Mouse (Mus musculus) forebrain, embryonic 16.5 days (tissue): ENCODE data around the gene Tnfsf13. TPM values are rescaled to one million over a fixed set of nuclear protein-coding genes. Genes with fewer than 3 reads are reported as not detected.

ENCODE experiments used
- ATAC-seq: fragments of 200-750 bp; cut with Nextera tagmentation; 2 replicates; pipeline ENCODE4 v1.8.0; 2017; ENCODE audit warnings: mild to moderate bottlenecking, moderate library complexity
- H3K27ac ChIP-seq: fragments of 300-500 bp; sonication (generic); 2 replicates; pipeline ENCODE4 v1.5.1; 2014; ENCODE audit warnings: low read length, control low read depth
- H3K27me3 ChIP-seq: fragments of 300-500 bp; sonication (generic); replicated peaks from 2 replicates; pipeline ENCODE4 v1.6.1; 2014; ENCODE audit warnings: low read length; ENCODE audit not compliant: control insufficient read depth, insufficient read depth
- H3K36me3 ChIP-seq: fragments of 300-500 bp; sonication (generic); 2 replicates; pipeline ENCODE4 v1.6.1; 2014; ENCODE audit not compliant: control insufficient read depth, insufficient read depth
- H3K4me1 ChIP-seq: fragments of 300-500 bp; sonication (generic); replicated peaks from 2 replicates; pipeline ENCODE4 v1.6.1; 2014; ENCODE audit warnings: low read length; ENCODE audit not compliant: control insufficient read depth, insufficient read depth
- H3K4me2 ChIP-seq: fragments of 300-500 bp; sonication (generic); 2 replicates; pipeline ENCODE4 v1.6.1; 2014; ENCODE audit warnings: mild to moderate bottlenecking, low read length, control low read depth
- H3K4me3 ChIP-seq: fragments of 300-500 bp; sonication (generic); replicated peaks from 2 replicates; pipeline ENCODE4 v1.5.1; 2014; ENCODE audit warnings: mild to moderate bottlenecking, low read length, control low read depth
- H3K9ac ChIP-seq: fragments of 300-500 bp; sonication (generic); replicated peaks from 2 replicates; pipeline ENCODE4 v1.6.1; 2014; ENCODE audit warnings: low read depth, low read length, control low read depth
- H3K9me3 ChIP-seq: fragments of 300-500 bp; sonication (generic); 2 replicates; pipeline ENCODE4 v1.6.1; 2016; ENCODE audit warnings: low read length; ENCODE audit not compliant: control insufficient read depth
- whole genome bisulfite sequencing: fragments of 180-500 bp; shearing (Covaris S2); extraction: QIAGEN DNeasy Blood & Tissue Kit; methylation state at CpG from one replicate; pipeline ENCODE4 v1.1.7; 2014; 5-methylcytosine and 5-hydroxymethylcytosine counted together
- polyA plus RNA-seq: library from polyadenylated mRNA; unstranded; fragments of >200 nt; fragmentation: Nextera tagmentation; extraction: Ambion mirVana; gene quantifications from 2 replicates; pipeline ENCODE4 v1.2.1, GENCODE M21; 2015

The Tnfsf13 gene
- polyA plus RNA-seq, 1 experiment from 2014 or later: 0.34 TPM

DNA sequence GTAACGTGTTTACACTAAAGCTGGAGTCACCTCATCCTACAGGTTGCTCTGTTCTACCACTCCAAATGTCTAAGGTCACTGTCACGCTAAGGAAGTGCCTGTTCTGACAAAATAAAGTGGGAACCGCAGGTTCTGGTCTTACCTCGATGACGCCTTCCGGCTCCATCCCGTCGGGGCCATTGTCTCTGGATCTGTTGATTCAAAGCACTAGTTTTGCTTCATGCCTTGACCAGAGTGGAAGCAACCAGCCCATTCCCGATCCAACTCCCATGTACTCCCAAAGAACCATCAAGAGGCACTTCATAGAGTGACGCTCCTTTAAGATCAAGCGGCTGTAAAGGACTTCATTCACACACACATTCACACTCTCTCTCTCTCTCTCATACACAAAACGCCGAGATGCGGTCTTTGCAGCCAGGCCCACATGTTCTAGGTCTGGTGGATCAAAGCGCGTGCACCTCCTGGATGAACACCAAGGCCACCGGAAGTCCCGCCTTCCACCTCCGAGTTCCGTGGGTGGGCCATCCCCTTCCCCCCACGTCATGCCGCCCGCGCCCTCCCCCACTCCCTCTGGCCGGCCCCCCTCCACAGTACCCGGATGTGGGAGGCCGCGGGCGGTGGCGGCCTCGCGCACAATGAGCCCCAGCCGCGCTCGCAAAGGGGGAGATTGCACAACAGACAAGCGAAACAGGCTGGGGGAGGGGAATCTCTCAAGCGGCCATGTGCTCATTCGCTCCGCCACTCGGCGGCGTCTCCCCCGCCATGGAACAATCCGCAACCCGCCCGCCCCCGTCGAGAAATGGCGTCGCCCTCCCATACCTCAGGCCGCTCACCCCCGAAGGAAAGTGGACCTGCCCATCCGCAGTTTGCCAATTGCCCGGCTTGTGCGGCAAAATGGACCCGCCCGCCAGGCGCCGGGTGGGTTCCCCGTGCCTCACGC, 14.5 kb downstream of the Tnfsf13 start:
- WGBS: under 1% methylated on average over 61 of the region's 61 CpGs
- Histone ChIP-seq H3K27me3 (no peaks in the 10 kb centered on the region), H3K4me1 (peaks cover 26% of the 10 kb centered on the region), H3K4me3 (peak overlapping the region; percentile 100), H3K36me3 (peaks cover 35% of the 10 kb centered on the region), H3K4me2 (peak overlapping the region; percentile 96), H3K27ac (peak overlapping the region; percentile 98), H3K9me3 (no peaks in the 10 kb centered on the region), H3K9ac (peak overlapping the region; percentile 99)
- ATAC-seq: peak; percentile 73

GRCm38 (mm10) chr11:69666665-69667005, 18.9 kb downstream of the Tnfsf13 start:
- no peaks in the 10 kb centered on the region for H3K9me3 ChIP-seq
- H3K4me1 ChIP-seq: peaks cover 27% of the 10 kb centered on the region
- H3K9ac ChIP-seq: no peak overlapping the region
- no peak overlapping the region for H3K4me3 ChIP-seq
- H3K27ac ChIP-seq: no peak overlapping the region
- WGBS: 81% methylated on average over 3 of the region's 3 CpGs
- no peak for ATAC-seq
- peaks cover 29% of the 10 kb centered on the region for H3K36me3 ChIP-seq
- H3K27me3 ChIP-seq: no peaks in the 10 kb centered on the region
- H3K4me2 ChIP-seq: no peak overlapping the region

- peaks cover 29% of the 10 kb centered on the region for H3K36me3 ChIP-seq
- H3K27me3 ChIP-seq: no peaks in the 10 kb centered on the region
Measured at GRCm38 (mm10) chr11:69665961-69666664, 19.5 kb downstream of the Tnfsf13 start, which contains the start of gene Cd68. Gene Cd68 (minus strand): TSS chr11:69666153.

GRCm38 (mm10) chr11:69665457-69665960, 20.1 kb downstream of the Tnfsf13 start:
- 71% methylated on average over 9 of the region's 9 CpGs for WGBS
- Histone ChIP-seq H3K27me3 (no peaks in the 10 kb centered on the region), H3K9me3 (no peaks in the 10 kb centered on the region), H3K36me3 (peaks cover 29% of the 10 kb centered on the region), H3K4me2 (no peak overlapping the region), H3K27ac (no peak overlapping the region), H3K9ac (no peak overlapping the region), H3K4me3 (no peak overlapping the region), H3K4me1 (peaks cover 32% of the 10 kb centered on the region)
- ATAC-seq: no peak

More at GRCm38 (mm10) chr11:69665961-69666664, 19.5 kb downstream of the Tnfsf13 start, which contains the start of gene Cd68:
- peaks cover 32% of the 10 kb centered on the region for H3K4me1 ChIP-seq
- WGBS: 28% methylated on average over 7 of the region's 7 CpGs
- H3K9ac ChIP-seq: no peak within 1 kb of the TSS
- ATAC-seq: no peak
- H3K4me2 ChIP-seq: no peak within 1 kb of the TSS
- no peak within 1 kb of the TSS for H3K4me3 ChIP-seq
- no peak within 1 kb of the TSS for H3K27ac ChIP-seq
- no peaks in the 10 kb centered on the region for H3K9me3 ChIP-seq

- H3K4me1 ChIP-seq: peaks cover 25% of the 10 kb centered on the region
- peaks cover 29% of the 10 kb centered on the region for H3K36me3 ChIP-seq
- WGBS: 93% methylated on average over 7 of the region's 7 CpGs
- H3K9ac ChIP-seq: no peak overlapping the region
- no peak overlapping the region for H3K27ac ChIP-seq
- H3K9me3 ChIP-seq: no peaks in the 10 kb centered on the region
- ATAC-seq: no peak
- H3K4me2 ChIP-seq: no peak overlapping the region
- no peaks in the 10 kb centered on the region for H3K27me3 ChIP-seq
- no peak overlapping the region for H3K4me3 ChIP-seq
Measured at GRCm38 (mm10) chr11:69664841-69665240, 20.7 kb downstream of the Tnfsf13 start.

DNA sequence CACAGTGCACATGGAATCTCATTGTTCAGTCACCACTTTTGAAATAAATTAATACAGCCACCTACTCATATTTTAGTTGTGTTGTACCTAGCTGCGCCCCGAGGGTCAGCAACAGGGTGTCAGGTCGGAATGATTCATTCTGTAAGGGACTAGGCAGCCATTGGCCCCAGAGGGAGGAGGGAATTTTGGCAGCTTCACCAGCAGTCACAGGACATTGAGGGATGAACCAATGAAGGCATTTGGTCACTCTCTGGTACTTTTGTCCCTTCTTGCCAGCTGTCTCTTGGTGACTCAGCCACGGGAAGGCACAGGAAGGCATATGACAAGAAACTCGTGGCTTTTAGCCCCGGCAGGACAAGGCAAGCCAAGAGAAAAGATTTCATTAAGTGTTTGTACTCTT, 21.8 kb downstream of the Tnfsf13 start:
- Histone ChIP-seq H3K9me3 (no peaks in the 10 kb centered on the region), H3K4me2 (no peak overlapping the region), H3K36me3 (peaks cover 25% of the 10 kb centered on the region), H3K27ac (no peak overlapping the region), H3K9ac (no peak overlapping the region), H3K27me3 (no peaks in the 10 kb centered on the region), H3K4me3 (no peak overlapping the region), H3K4me1 (peaks cover 17% of the 10 kb centered on the region)
- WGBS: 89% methylated on average over 6 of the region's 6 CpGs
- ATAC-seq: no peak

GRCm38 (mm10) chr11:69662967-69663671, 22.5 kb downstream of the Tnfsf13 start:
- H3K9me3 ChIP-seq: no peaks in the 10 kb centered on the region
- 70% methylated on average over 13 of the region's 13 CpGs for WGBS
- peaks cover 17% of the 10 kb centered on the region for H3K4me1 ChIP-seq
- peak overlapping the region; percentile 62 for H3K4me2 ChIP-seq
- peak; percentile 5; the same call in 1 of the 2 replicates for ATAC-seq
- H3K36me3 ChIP-seq: peaks cover 24% of the 10 kb centered on the region
- peak overlapping the region; percentile 70 for H3K9ac ChIP-seq
- peak overlapping the region; percentile 97 for H3K27ac ChIP-seq
- no peaks in the 10 kb centered on the region for H3K27me3 ChIP-seq
- H3K4me3 ChIP-seq: peak overlapping the region; percentile 69

DNA sequence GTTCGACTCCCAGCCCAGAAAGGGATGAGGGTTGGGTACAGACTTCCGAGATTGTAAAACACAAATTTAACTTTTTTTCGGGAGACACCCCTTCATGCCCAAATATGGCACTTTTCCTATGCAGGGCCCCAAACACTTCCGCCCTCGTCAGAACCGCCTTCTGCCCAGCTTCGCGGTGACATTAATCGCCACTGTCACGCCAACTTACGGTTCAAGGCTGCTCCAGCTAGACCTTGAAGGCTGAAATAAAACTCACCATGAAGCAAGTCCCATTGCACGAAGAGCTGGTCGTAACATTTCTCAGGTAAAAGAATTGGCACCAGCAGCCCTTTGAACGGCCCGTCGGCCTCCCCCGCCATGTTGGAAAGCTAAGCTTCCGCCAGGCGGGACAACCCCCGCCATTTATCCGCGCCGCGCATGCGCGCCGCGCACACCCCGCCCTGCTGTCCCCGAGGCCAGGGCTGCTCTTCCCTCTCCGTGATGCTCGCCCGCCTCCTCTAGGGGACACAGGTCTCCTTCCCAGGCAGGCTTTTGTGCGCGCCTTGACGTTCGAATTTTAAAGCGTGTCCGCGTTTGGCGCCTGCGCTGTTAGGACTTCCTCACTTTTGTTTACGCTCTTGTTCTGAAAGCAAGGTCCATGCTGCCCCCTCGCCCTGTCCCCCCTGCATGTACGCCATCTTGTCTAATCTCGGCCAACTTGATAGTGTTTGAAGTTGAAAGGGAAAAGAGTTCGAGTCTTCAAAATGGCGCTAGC, 23.2 kb downstream of the Tnfsf13 start, which contains the start of gene Mpdu1:
TSS of gene Mpdu1 (minus strand) at position 430 of the 754 bp plus-strand sequence.
- H3K36me3 ChIP-seq: peaks cover 19% of the 10 kb centered on the region

More for the DNA sequence above, 23.2 kb downstream of the Tnfsf13 start, which contains the start of gene Mpdu1:
- H3K4me1 ChIP-seq: peaks cover 17% of the 10 kb centered on the region
- peak within 1 kb of the TSS; percentile 62 for H3K4me2 ChIP-seq
- peak within 1 kb of the TSS; percentile 97 for H3K27ac ChIP-seq
- ATAC-seq: peak; percentile 97
- no peaks in the 10 kb centered on the region for H3K27me3 ChIP-seq
- H3K9me3 ChIP-seq: no peaks in the 10 kb centered on the region
- H3K9ac ChIP-seq: peak within 1 kb of the TSS; percentile 70
- WGBS: under 1% methylated on average over 48 of the region's 48 CpGs
- H3K4me3 ChIP-seq: peak within 1 kb of the TSS; percentile 69
